Mouse (Mus musculus): Measurements from ENCODE around the gene Rbm46. TPM values are rescaled to one million over a fixed set of nuclear protein-coding genes. Genes with fewer than 3 reads are reported as not detected.

Gene Rbm46
- total and polyA plus RNA-seq, 2 experiments, result 0.28 TPM; not detected in 1

DNA sequence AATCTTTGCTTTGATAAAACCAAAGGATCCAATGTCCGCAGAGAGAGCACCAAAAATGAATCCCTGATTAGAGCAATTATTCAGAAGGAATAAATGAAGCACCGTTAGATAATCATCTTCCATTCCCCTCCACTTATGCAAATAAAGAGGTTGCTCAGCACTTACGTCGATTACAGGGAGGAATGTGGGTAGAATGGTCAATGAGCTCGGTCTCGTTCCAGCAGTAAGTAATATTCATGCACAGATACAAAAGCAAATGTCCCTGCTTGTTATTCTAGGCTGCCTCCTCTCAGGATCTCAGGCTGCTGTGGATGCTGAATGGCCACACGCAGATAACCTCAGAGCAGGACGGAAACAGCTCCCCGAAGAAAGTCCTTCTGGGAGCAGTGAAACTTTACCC, 51.1 kb downstream of the Rbm46 start:
- Histone ChIP-seq H3K4me1 (ENCODE audit: control insufficient read depth, insufficient read depth, low read length) (no peaks in the 10 kb centered on the region), H3K27me3 (ENCODE audit: control insufficient read depth, insufficient read depth, low read length) (no peaks in the 10 kb centered on the region), H3K4me3 (ENCODE audit: insufficient read depth, low read depth, low read length) (no peak overlapping the region), H3K9ac (ENCODE audit: low read depth, low read length) (no peak overlapping the region), H3K79me2 (ENCODE audit: control insufficient read depth, insufficient read depth, low read length) (no peaks in the 10 kb centered on the region), H3K36me3 (ENCODE audit: control insufficient read depth, insufficient read depth, low read length) (no peaks in the 10 kb centered on the region), H3K27ac (replicated peaks; ENCODE audit: insufficient read depth, low read depth, low read length) (no peak overlapping the region)
- TF ChIP-seq CTCF (IDR thresholded peaks at IDR 0.05; ENCODE audit: low read depth, low read length) (no peak), POLR2A (IDR thresholded peaks at IDR 0.05; ENCODE audit: extremely low read depth, insufficient read depth, low read length) (no peak)
- no peak for DNase-seq (ENCODE audit: extremely low read depth, low read depth, low spot score)
- 82% methylated on average over 9 of the region's 9 CpGs for WGBS

DNA sequence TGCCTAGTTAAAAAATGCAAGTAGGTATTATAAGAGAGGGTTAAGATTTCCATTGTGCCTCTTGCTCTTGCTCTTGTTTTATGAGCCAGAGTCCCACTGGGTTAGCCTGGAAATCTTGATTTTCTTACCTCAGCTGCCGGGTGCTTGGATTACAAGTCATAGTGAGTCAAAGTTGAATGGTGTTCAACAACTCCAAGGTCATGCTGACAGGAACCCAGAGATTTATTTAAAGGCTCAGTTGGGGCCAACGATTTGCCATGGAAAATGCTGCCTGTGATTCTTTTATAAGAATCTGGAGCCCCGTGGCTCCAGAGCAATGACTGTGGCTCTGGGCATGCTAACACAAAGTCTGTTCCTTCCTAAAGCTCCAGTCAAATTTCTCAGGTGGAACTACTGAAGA, 64.4 kb downstream of the Rbm46 start:
- Histone ChIP-seq H3K36me3 (ENCODE audit: control insufficient read depth, insufficient read depth, low read length) (no peaks in the 10 kb centered on the region), H3K27me3 (ENCODE audit: control insufficient read depth, insufficient read depth, low read length) (no peaks in the 10 kb centered on the region), H3K4me1 (ENCODE audit: control insufficient read depth, insufficient read depth, low read length) (no peaks in the 10 kb centered on the region), H3K27ac (replicated peaks; ENCODE audit: insufficient read depth, low read depth, low read length) (no peak overlapping the region), H3K9ac (ENCODE audit: low read depth, low read length) (no peak overlapping the region), H3K79me2 (ENCODE audit: control insufficient read depth, insufficient read depth, low read length) (no peaks in the 10 kb centered on the region), H3K4me3 (ENCODE audit: insufficient read depth, low read depth, low read length) (no peak overlapping the region)
- DNase-seq (ENCODE audit: extremely low read depth, low read depth, low spot score), result no peak
- WGBS, result 82% methylated on average over 3 of the region's 3 CpGs
- TF ChIP-seq POLR2A (IDR thresholded peaks at IDR 0.05; ENCODE audit: extremely low read depth, insufficient read depth, low read length) (no peak), CTCF (IDR thresholded peaks at IDR 0.05; ENCODE audit: low read depth, low read length) (no peak)

- no peak overlapping the region for H3K27ac ChIP-seq (replicated peaks; ENCODE audit: insufficient read depth, low read depth, low read length)
- no peak for DNase-seq (ENCODE audit: extremely low read depth, low read depth, low spot score)
- no peaks in the 10 kb centered on the region for H3K36me3 ChIP-seq (ENCODE audit: control insufficient read depth, insufficient read depth, low read length)
- H3K79me2 ChIP-seq (ENCODE audit: control insufficient read depth, insufficient read depth, low read length), result no peaks in the 10 kb centered on the region
- H3K9ac ChIP-seq (ENCODE audit: low read depth, low read length), result no peak overlapping the region
- H3K4me1 ChIP-seq (ENCODE audit: control insufficient read depth, insufficient read depth, low read length), result no peaks in the 10 kb centered on the region
- 77% methylated on average over 7 of the region's 7 CpGs for WGBS
- TF ChIP-seq CTCF (IDR thresholded peaks at IDR 0.05; ENCODE audit: low read depth, low read length), result no peak
- TF ChIP-seq POLR2A (IDR thresholded peaks at IDR 0.05; ENCODE audit: extremely low read depth, insufficient read depth, low read length), result no peak
- no peaks in the 10 kb centered on the region for H3K27me3 ChIP-seq (ENCODE audit: control insufficient read depth, insufficient read depth, low read length)
- no peak overlapping the region for H3K4me3 ChIP-seq (ENCODE audit: insufficient read depth, low read depth, low read length)
Measured at GRCm38 (mm10) chr3:82810334-82811120, 65.8 kb downstream of the Rbm46 start.

- no peaks in the 10 kb centered on the region for H3K27me3 ChIP-seq (ENCODE audit: control insufficient read depth, insufficient read depth, low read length)
- TF ChIP-seq POLR2A (IDR thresholded peaks at IDR 0.05; ENCODE audit: extremely low read depth, insufficient read depth, low read length) (no peak), CTCF (IDR thresholded peaks at IDR 0.05; ENCODE audit: low read depth, low read length) (no peak)
- H3K36me3 ChIP-seq (ENCODE audit: control insufficient read depth, insufficient read depth, low read length), result no peaks in the 10 kb centered on the region
- no peaks in the 10 kb centered on the region for H3K79me2 ChIP-seq (ENCODE audit: control insufficient read depth, insufficient read depth, low read length)
- H3K4me3 ChIP-seq (ENCODE audit: insufficient read depth, low read depth, low read length), result no peak overlapping the region
- H3K4me1 ChIP-seq (ENCODE audit: control insufficient read depth, insufficient read depth, low read length), result no peaks in the 10 kb centered on the region
- no peak overlapping the region for H3K27ac ChIP-seq (replicated peaks; ENCODE audit: insufficient read depth, low read depth, low read length)
- 80% methylated on average over 7 of the region's 7 CpGs for WGBS
- no peak for DNase-seq (ENCODE audit: extremely low read depth, low read depth, low spot score)
- H3K9ac ChIP-seq (ENCODE audit: low read depth, low read length), result no peak overlapping the region
Measured at GRCm38 (mm10) chr3:82809769-82810168, 66.5 kb downstream of the Rbm46 start.

DNA sequence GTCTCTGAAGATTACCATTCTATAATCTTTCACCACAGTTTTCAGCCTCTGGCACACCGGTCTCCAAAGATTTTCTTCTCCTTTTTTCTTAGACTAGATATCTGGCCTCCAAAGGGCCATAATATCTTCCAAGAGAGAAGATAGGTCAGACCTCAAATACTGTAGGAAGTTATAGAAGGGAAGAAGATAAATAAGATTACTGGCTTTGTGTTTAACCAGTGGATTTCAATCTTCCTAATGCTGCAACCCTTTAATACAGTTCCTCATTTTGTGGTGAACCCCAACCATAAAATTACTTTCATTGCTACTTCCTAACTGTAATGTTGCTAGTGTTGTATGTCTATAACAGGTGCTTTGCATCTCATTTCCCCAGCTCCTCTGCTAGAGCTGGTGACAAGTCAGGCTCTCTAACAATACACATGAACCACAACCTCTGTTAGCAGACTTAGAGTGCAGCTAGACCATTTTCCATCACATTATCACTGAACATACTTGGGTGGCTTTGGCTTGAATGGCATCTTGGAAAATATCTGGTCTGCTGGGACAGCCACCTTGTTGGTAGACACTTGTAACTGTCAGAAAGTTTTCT, 67.9 kb downstream of the Rbm46 start:
- 87% methylated on average over 1 of the region's 1 CpGs for WGBS
- TF ChIP-seq POLR2A (IDR thresholded peaks at IDR 0.05; ENCODE audit: extremely low read depth, insufficient read depth, low read length) (no peak), CTCF (IDR thresholded peaks at IDR 0.05; ENCODE audit: low read depth, low read length) (no peak)

GRCm38 (mm10) chr3:82805291-82805690, 71.0 kb downstream of the Rbm46 start:
- no peak for DNase-seq (ENCODE audit: extremely low read depth, low read depth, low spot score)
- no peak overlapping the region for H3K9ac ChIP-seq (ENCODE audit: low read depth, low read length)
- H3K36me3 ChIP-seq (ENCODE audit: control insufficient read depth, insufficient read depth, low read length), result no peaks in the 10 kb centered on the region
- H3K79me2 ChIP-seq (ENCODE audit: control insufficient read depth, insufficient read depth, low read length), result no peaks in the 10 kb centered on the region
- no peak for TF ChIP-seq POLR2A (IDR thresholded peaks at IDR 0.05; ENCODE audit: extremely low read depth, insufficient read depth, low read length)
- TF ChIP-seq CTCF (IDR thresholded peaks at IDR 0.05; ENCODE audit: low read depth, low read length), result no peak
- H3K27ac ChIP-seq (replicated peaks; ENCODE audit: insufficient read depth, low read depth, low read length), result no peak overlapping the region
- no peak overlapping the region for H3K4me3 ChIP-seq (ENCODE audit: insufficient read depth, low read depth, low read length)
- H3K27me3 ChIP-seq (ENCODE audit: control insufficient read depth, insufficient read depth, low read length), result no peaks in the 10 kb centered on the region
- H3K4me1 ChIP-seq (ENCODE audit: control insufficient read depth, insufficient read depth, low read length), result no peaks in the 10 kb centered on the region
- WGBS, result 77% methylated on average over 7 of the region's 7 CpGs

More for the DNA sequence above, 67.9 kb downstream of the Rbm46 start:
- Histone ChIP-seq H3K4me3 (ENCODE audit: insufficient read depth, low read depth, low read length) (no peak overlapping the region), H3K27ac (replicated peaks; ENCODE audit: insufficient read depth, low read depth, low read length) (no peak overlapping the region), H3K9ac (ENCODE audit: low read depth, low read length) (no peak overlapping the region), H3K79me2 (ENCODE audit: control insufficient read depth, insufficient read depth, low read length) (no peaks in the 10 kb centered on the region), H3K4me1 (ENCODE audit: control insufficient read depth, insufficient read depth, low read length) (no peaks in the 10 kb centered on the region), H3K36me3 (ENCODE audit: control insufficient read depth, insufficient read depth, low read length) (no peaks in the 10 kb centered on the region), H3K27me3 (ENCODE audit: control insufficient read depth, insufficient read depth, low read length) (no peaks in the 10 kb centered on the region)
- DNase-seq (ENCODE audit: extremely low read depth, low read depth, low spot score), result no peak
